Mouse (Mus musculus) T-cell, adult 2 months (primary cell): ENCODE data around the gene Smarcb1.

Experiments
- DNase-seq: peaks from one replicate; pipeline ENCODE4 v3.0.0; 2022; ENCODE audit warnings: low spot score

The Smarcb1 gene

GRCm38 (mm10) chr10:75932891-75933290 lies 11.5 kb upstream of the Smarcb1 start, which contains the start of gene Chchd10:
TSS of gene Chchd10 (plus strand) at chr10:75933130.
- DNase-seq = no peak

GRCm38 (mm10) chr10:75932081-75932678 lies 10.8 kb upstream of the Smarcb1 start:
- peak; percentile 36 for DNase-seq

- DNase-seq = no peak
Measured at GRCm38 (mm10) chr10:75931311-75931710, 9.9 kb upstream of the Smarcb1 start.

GRCm38 (mm10) chr10:75930304-75930703 lies 8.9 kb upstream of the Smarcb1 start:
- no peak for DNase-seq

- DNase-seq = peak; percentile 32
Measured at GRCm38 (mm10) chr10:75926396-75926795, 5.0 kb upstream of the Smarcb1 start.

- no peak for DNase-seq
Measured at GRCm38 (mm10) chr10:75924324-75924723, 2.9 kb upstream of the Smarcb1 start.

- DNase-seq = no peak
Measured at GRCm38 (mm10) chr10:75921726-75922560, 526 bp upstream of the Smarcb1 start.

GRCm38 (mm10) chr10:75919026-75919425 lies 2.4 kb downstream of the Smarcb1 start:
- DNase-seq = no peak

- no peak for DNase-seq
Measured at GRCm38 (mm10) chr10:75916840-75917239, 4.6 kb downstream of the Smarcb1 start.

GRCm38 (mm10) chr10:75915557-75915956 lies 5.9 kb downstream of the Smarcb1 start:
- DNase-seq = no peak

GRCm38 (mm10) chr10:75913013-75913589 lies 8.3 kb downstream of the Smarcb1 start:
- DNase-seq = no peak

GRCm38 (mm10) chr10:75910698-75911097 lies 10.7 kb downstream of the Smarcb1 start:
- no peak for DNase-seq

GRCm38 (mm10) chr10:75906882-75907281 lies 14.5 kb downstream of the Smarcb1 start:
- no peak for DNase-seq

GRCm38 (mm10) chr10:75904391-75904790 lies 17.0 kb downstream of the Smarcb1 start:
- DNase-seq = no peak

- DNase-seq = no peak
Measured at GRCm38 (mm10) chr10:75898846-75899245, 22.6 kb downstream of the Smarcb1 start.

- no peak for DNase-seq
Measured at GRCm38 (mm10) chr10:75898039-75898564, 23.3 kb downstream of the Smarcb1 start.

- DNase-seq = peak; percentile 25
Measured at GRCm38 (mm10) chr10:75897373-75897772, 24.0 kb downstream of the Smarcb1 start.

GRCm38 (mm10) chr10:75896208-75896607 lies 25.2 kb downstream of the Smarcb1 start:
- no peak for DNase-seq

GRCm38 (mm10) chr10:75895730-75896129 lies 25.7 kb downstream of the Smarcb1 start:
- DNase-seq = no peak

GRCm38 (mm10) chr10:75894601-75895000 lies 26.8 kb downstream of the Smarcb1 start:
- DNase-seq = no peak

- peak; percentile 98 for DNase-seq
Measured at GRCm38 (mm10) chr10:75893089-75893750, 28.2 kb downstream of the Smarcb1 start, which contains the start of gene Derl3. TSS of gene Derl3 (plus strand) at chr10:75893413.
